Mouse (Mus musculus): Measurements from ENCODE around the gene Kdm2a. TPM values are rescaled to one million over a fixed set of nuclear protein-coding genes. Genes with fewer than 3 reads are reported as not detected.

Gene Kdm2a
- total and polyA plus RNA-seq, 3 experiments: 20.3 to 55.9 TPM; not detected in 1

DNA sequence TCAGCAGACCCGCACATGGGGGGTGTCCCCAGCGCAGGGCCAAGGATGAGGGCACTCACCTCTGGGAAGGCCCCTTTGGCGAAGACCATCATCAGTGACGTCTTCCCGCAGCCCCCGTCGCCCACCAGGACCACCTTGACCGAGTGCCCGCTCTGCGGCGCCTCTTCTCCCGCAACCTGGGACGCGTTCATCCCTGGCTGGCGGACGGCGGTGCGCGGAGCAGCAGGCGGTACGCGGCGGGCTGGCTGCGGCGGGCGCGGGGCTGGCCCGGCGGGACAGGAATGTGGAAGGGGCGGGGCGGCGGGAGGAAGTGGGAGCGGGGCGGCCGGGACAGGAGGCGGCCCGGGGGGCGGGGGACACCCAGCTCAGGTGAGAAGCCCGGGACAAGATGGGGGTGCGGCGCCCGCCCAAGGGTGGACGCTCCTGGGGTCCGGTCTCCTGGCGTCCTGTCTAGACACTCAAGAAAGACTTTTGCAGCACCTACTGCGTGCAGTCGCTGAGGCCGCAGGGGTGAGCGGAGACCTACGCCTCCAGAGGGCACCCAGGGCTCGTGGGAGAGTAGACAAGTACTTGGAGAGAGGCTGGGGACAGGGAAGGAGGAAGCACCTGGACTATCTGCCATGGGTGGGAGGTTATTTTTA lies 41.2 kb upstream of the Kdm2a start, which contains the start of gene Rhod:
TSS of gene Rhod (minus strand) at position 272 of the 641 bp plus-strand sequence.
- Histone ChIP-seq H3K79me2 (ENCODE audit: control insufficient read depth, insufficient read depth, low read length, poor library complexity) (no peaks in the 10 kb centered on the region), H3K9me3 (replicated peaks; ENCODE audit: insufficient read depth, low read length) (no peaks in the 10 kb centered on the region), H3K4me1 (ENCODE audit: control insufficient read depth in 1 of 2, insufficient read depth in 2 of 2, low read length in 2 of 2) (peaks cover 0 to 22% of the 10 kb centered on the region in 2 experiments; a peak in 2 of 4 replicates), H3K27me3 (ENCODE audit: control insufficient read depth in 1 of 2, insufficient read depth in 2 of 2, low read length in 2 of 2) (peaks cover 2 to 3% of the 10 kb centered on the region in 2 experiments; a peak in 1 of 4 replicates), H3K27ac (ENCODE audit: control insufficient read depth, low read depth, low read length) (no peak within 1 kb of the TSS), H3K36me3 (ENCODE audit: control insufficient read depth in 1 of 2, insufficient read depth in 2 of 2, low read length in 2 of 2) (no peaks in the 10 kb centered on the region; a peak in 1 of 4 replicates), H3K4me3 (ENCODE audit: control insufficient read depth in 1 of 2, insufficient read depth in 1 of 2, low read depth in 2 of 2, low read length in 2 of 2) (no peak within 1 kb of the TSS), H3K9ac (ENCODE audit: control insufficient read depth, low read depth, low read length, poor library complexity, severe bottlenecking) (no peak within 1 kb of the TSS)
- DNase-seq (ENCODE audit: low read depth, low spot score): no peak
- TF ChIP-seq UBTF (IDR thresholded peaks at IDR 0.05; ENCODE audit: borderline replicate concordance, insufficient read depth, low read depth, low read length) (no peak), ELF1 (IDR thresholded peaks at IDR 0.05; ENCODE audit: low read depth, low read length) (no peak), ETS1 (IDR thresholded peaks at IDR 0.05; ENCODE audit: low read depth, low read length) (no peak), CHD2 (IDR thresholded peaks at IDR 0.05; ENCODE audit: low read length) (no peak), ZMIZ1 (IDR thresholded peaks at IDR 0.05; ENCODE audit: low read depth, low read length) (no peak), CHD1 (IDR thresholded peaks at IDR 0.05; ENCODE audit: low read depth, low read length) (no peak), POLR2AphosphoS5 (IDR thresholded peaks at IDR 0.05; ENCODE audit: borderline replicate concordance, low read depth, low read length) (no peak), GABPA (IDR thresholded peaks at IDR 0.05; ENCODE audit: low read depth, low read length) (no peak), MAFK (IDR thresholded peaks at IDR 0.05; ENCODE audit: borderline replicate concordance, low read depth, low read length) (no peak), NELFE (IDR thresholded peaks at IDR 0.05; ENCODE audit: low read depth, low read length) (no peak), POLR2AphosphoS2 (IDR thresholded peaks at IDR 0.05; ENCODE audit: low read length) (no peak), SIN3A (IDR thresholded peaks at IDR 0.05; ENCODE audit: low read length) (no peak), HCFC1 (IDR thresholded peaks at IDR 0.05; ENCODE audit: low read depth, low read length) (no peak), TCF12 (IDR thresholded peaks at IDR 0.05; ENCODE audit: low read depth, low read length) (no peak), RAD21 (IDR thresholded peaks at IDR 0.05; ENCODE audit: low read depth, low read length) (no peak), RCOR1 (IDR thresholded peaks at IDR 0.05; ENCODE audit: low read depth, low read length) (no peak), GATA1 (IDR thresholded peaks at IDR 0.05; ENCODE audit: low read depth, low read length) (no peak), USF1 (IDR thresholded peaks at IDR 0.05; ENCODE audit: low read depth, low read length) (no peak)

DNA sequence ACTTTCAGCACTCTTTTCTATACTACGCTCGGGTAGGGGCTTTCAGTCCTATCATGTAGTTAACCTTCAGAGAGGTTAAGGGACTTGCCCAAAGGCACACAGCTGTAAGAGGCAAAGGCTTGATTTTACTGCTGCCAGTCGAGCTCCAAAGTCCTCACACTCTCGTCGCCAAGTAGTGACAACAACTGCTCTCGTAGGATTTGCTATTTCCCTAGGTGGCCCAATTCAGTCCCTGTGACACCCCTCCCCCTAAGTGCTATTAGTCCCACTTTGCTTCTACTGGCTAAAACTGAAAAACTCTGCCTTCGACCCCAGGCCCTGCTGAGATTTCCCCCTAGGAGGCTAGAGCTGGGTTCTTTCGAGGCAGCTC lies 40.7 kb upstream of the Kdm2a start:
- H3K4me1 ChIP-seq (ENCODE audit: control insufficient read depth in 1 of 2, insufficient read depth in 2 of 2, low read length in 2 of 2): peaks cover 0 to 22% of the 10 kb centered on the region in 2 experiments; a peak in 2 of 4 replicates
- DNase-seq (ENCODE audit: low read depth, low spot score): no peak
- H3K27ac ChIP-seq (ENCODE audit: control insufficient read depth, low read depth, low read length): no peak overlapping the region
- TF ChIP-seq MAX (IDR thresholded peaks at IDR 0.05; ENCODE audit: low read length): no peak
- no peak for TF ChIP-seq ELF1 (IDR thresholded peaks at IDR 0.05; ENCODE audit: low read depth, low read length)
- TF ChIP-seq POLR2A (IDR thresholded peaks at IDR 0.05; ENCODE audit: control insufficient read depth in 1 of 2, insufficient read depth in 1 of 2, low read depth in 1 of 2, low read length in 2 of 2, poor library complexity in 1 of 2): no peak
- no peak for TF ChIP-seq KAT2A (conservative IDR thresholded peaks at IDR 0.05; ENCODE audit: low read depth, low read length)
- TF ChIP-seq CHD2 (IDR thresholded peaks at IDR 0.05; ENCODE audit: low read length): no peak
- TF ChIP-seq MAZ (IDR thresholded peaks at IDR 0.05; ENCODE audit: low read depth, low read length): no peak
- no peak for TF ChIP-seq USF1 (IDR thresholded peaks at IDR 0.05; ENCODE audit: low read depth, low read length)
- TF ChIP-seq CHD1 (IDR thresholded peaks at IDR 0.05; ENCODE audit: low read depth, low read length): no peak
- no peak for TF ChIP-seq BHLHE40 (IDR thresholded peaks at IDR 0.05; ENCODE audit: borderline replicate concordance, low read depth, low read length)
- TF ChIP-seq UBTF (IDR thresholded peaks at IDR 0.05; ENCODE audit: borderline replicate concordance, insufficient read depth, low read depth, low read length): no peak
- no peak for TF ChIP-seq MAFK (IDR thresholded peaks at IDR 0.05; ENCODE audit: borderline replicate concordance, low read depth, low read length)
- TF ChIP-seq TBP (IDR thresholded peaks at IDR 0.05; ENCODE audit: low read depth, low read length): no peak
- no peak for TF ChIP-seq TAL1 (IDR thresholded peaks at IDR 0.05; ENCODE audit: low read length)
- no peak for TF ChIP-seq TCF12 (IDR thresholded peaks at IDR 0.05; ENCODE audit: low read depth, low read length)
- H3K27me3 ChIP-seq (ENCODE audit: control insufficient read depth in 1 of 2, insufficient read depth in 2 of 2, low read length in 2 of 2): peaks cover 0 to 2% of the 10 kb centered on the region in 2 experiments; a peak in 1 of 4 replicates
- no peak overlapping the region for H3K4me3 ChIP-seq (ENCODE audit: control insufficient read depth in 1 of 2, insufficient read depth in 1 of 2, low read depth in 2 of 2, low read length in 2 of 2)
- no peaks in the 10 kb centered on the region for H3K79me2 ChIP-seq (ENCODE audit: control insufficient read depth, insufficient read depth, low read length, poor library complexity)
- no peaks in the 10 kb centered on the region; a peak in 1 of 4 replicates for H3K36me3 ChIP-seq (ENCODE audit: control insufficient read depth in 1 of 2, insufficient read depth in 2 of 2, low read length in 2 of 2)
- H3K9ac ChIP-seq (ENCODE audit: control insufficient read depth, low read depth, low read length, poor library complexity, severe bottlenecking): no peak overlapping the region
- H3K9me3 ChIP-seq (replicated peaks; ENCODE audit: insufficient read depth, low read length): no peaks in the 10 kb centered on the region

All from MEL (cell line).